Mouse (Mus musculus): ENCODE results near the gene Ccnh.
"Not testable (repeated sequence)": the region's sequence is repeated elsewhere in the genome, so short reads cannot be mapped to it uniquely, and the experiment has no call there.

Ccnh gene

GRCm38 (mm10) chr13:85188903-85189643 lies at the start of gene Ccnh:
Gene Ccnh (plus strand): TSS chr13:85189408.
- DNase-seq (ENCODE audit: low read depth) = peak; percentile 84

GRCm38 (mm10) chr13:85143361-85143760 lies 45.8 kb upstream of the Ccnh start:
- not testable (repeated sequence) for DNase-seq (ENCODE audit: low read depth)

GRCm38 (mm10) chr13:85146471-85146870 lies 42.7 kb upstream of the Ccnh start:
- no peak for DNase-seq (ENCODE audit: low read depth)

- no peak for DNase-seq (ENCODE audit: low read depth)
These were observed 34.5 kb upstream of the Ccnh start for GRCm38 (mm10) chr13:85154746-85155145.

- peak; percentile 31 for DNase-seq (ENCODE audit: low read depth)
These were observed 29.2 kb upstream of the Ccnh start for GRCm38 (mm10) chr13:85159971-85160370.

- no peak for DNase-seq (ENCODE audit: low read depth)
These were observed 24.6 kb upstream of the Ccnh start for GRCm38 (mm10) chr13:85164512-85165124.

- peak; percentile 29 for DNase-seq (ENCODE audit: low read depth)
These were observed 475 bp downstream of the Ccnh start for GRCm38 (mm10) chr13:85189644-85190121.

- DNase-seq (ENCODE audit: low read depth) = no peak
These were observed 2.0 kb downstream of the Ccnh start for GRCm38 (mm10) chr13:85191253-85191652.

GRCm38 (mm10) chr13:85207493-85207892 lies 18.3 kb downstream of the Ccnh start:
- DNase-seq (ENCODE audit: low read depth) = no peak

GRCm38 (mm10) chr13:85208656-85209055 lies 19.4 kb downstream of the Ccnh start:
- DNase-seq (ENCODE audit: low read depth) = no peak

- DNase-seq (ENCODE audit: low read depth) = no peak
These were observed 21.1 kb downstream of the Ccnh start for GRCm38 (mm10) chr13:85210353-85210752.

GRCm38 (mm10) chr13:85218656-85219055 lies 29.4 kb downstream of the Ccnh start:
- no peak for DNase-seq (ENCODE audit: low read depth)

GRCm38 (mm10) chr13:85238760-85239159 lies 49.6 kb downstream of the Ccnh start:
- DNase-seq (ENCODE audit: low read depth) = no peak

All from c-Kit-positive CD71-positive TER-119-negative erythroid progenitor cells, embryonic 14.5 days (primary cell).